Mouse (Mus musculus): ENCODE measurements around the gene Foxn3. TPM values are rescaled to one million over a fixed set of nuclear protein-coding genes. Genes with fewer than 3 reads are reported as not detected.

Foxn3 gene
- polyA plus RNA-seq, 1 experiment from 2014 or later: 63.5 TPM

DNA sequence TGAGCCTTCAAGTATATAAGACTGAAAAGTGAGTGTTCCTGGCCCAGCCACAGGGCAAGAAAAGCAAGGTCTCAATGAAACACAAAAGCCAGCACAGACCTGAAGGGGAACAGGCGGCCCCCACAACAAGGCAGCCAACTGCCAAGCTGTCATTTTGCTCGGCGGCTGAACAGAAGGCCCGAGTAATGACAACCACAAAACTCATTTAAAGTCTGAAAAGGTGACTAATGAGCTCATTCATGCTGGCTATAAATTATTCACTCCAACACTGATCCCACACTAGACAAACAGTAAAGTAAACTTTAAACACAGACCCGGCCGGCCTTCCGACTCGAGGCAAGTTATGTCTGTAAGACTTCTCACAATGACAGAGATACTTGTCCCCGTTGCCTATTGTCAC lies 157.1 kb downstream of the Foxn3 start:
- no peaks in the 10 kb centered on the region for H3K27me3 ChIP-seq
- H3K27ac ChIP-seq: peak overlapping the region; percentile 32; the same call in 1 of the 2 replicates
- peaks cover 16% of the 10 kb centered on the region for H3K4me1 ChIP-seq
- H3K4me2 ChIP-seq: peak overlapping the region; percentile 46; the same call in 1 of the 2 replicates
- no peaks in the 10 kb centered on the region for H3K9me3 ChIP-seq
- no peak overlapping the region for H3K4me3 ChIP-seq
- H3K9ac ChIP-seq: no peak overlapping the region
- no peaks in the 10 kb centered on the region for H3K36me3 ChIP-seq
- WGBS: 15% methylated on average over 9 of the region's 9 CpGs
- ATAC-seq (ENCODE audit: borderline replicate concordance, extremely low read depth, low FRiP score, low TSS enrichment): no peak

DNA sequence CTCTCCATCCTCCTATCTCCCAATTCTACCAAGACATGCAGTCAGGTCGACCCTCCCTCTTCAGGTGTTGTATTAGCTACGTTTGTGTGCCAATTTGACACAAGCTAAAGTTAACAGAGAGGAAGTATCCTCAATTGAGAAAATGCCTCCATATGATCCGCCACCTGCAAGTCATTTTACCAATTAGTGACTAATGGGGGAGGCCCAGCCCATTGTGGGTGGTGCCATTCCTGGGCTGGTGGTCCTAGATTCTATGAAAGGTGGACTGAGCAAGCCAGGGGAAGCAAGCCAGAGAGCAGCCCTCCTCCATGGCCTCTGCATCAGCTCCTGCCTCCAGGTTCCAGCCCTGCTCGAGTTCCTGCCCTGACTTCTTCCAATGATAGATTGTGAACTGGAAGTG lies 158.0 kb downstream of the Foxn3 start:
- no peaks in the 10 kb centered on the region for H3K36me3 ChIP-seq
- WGBS: 79% methylated on average over 4 of the region's 4 CpGs
- ATAC-seq (ENCODE audit: borderline replicate concordance, extremely low read depth, low FRiP score, low TSS enrichment): no peak
- H3K9ac ChIP-seq: no peak overlapping the region
- H3K27ac ChIP-seq: no peak overlapping the region
- H3K4me2 ChIP-seq: no peak overlapping the region
- H3K4me1 ChIP-seq: peaks cover 16% of the 10 kb centered on the region
- no peaks in the 10 kb centered on the region for H3K9me3 ChIP-seq
- no peaks in the 10 kb centered on the region for H3K27me3 ChIP-seq
- no peak overlapping the region for H3K4me3 ChIP-seq

DNA sequence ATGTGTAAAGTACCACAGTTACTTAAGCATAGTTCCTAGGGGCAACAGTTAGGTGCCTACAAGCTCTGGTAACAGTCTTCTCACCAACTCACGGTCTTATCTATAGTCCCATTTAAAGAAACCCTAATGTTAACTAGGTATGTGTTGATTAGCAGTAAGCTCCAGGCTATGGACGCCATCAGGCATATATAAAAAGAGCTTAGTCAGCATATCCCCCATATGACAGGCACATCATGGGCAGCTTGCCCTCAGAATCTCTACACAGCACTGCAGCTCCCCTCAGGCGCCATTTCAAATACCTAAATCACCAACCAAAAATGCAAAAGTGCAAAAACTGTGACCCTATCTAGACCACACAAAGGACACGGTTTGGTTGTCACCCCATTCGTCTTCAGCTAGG lies 160.4 kb downstream of the Foxn3 start:
- Histone ChIP-seq H3K4me1 (peaks cover 16% of the 10 kb centered on the region), H3K4me3 (no peak overlapping the region), H3K9ac (no peak overlapping the region), H3K27ac (no peak overlapping the region), H3K27me3 (no peaks in the 10 kb centered on the region), H3K9me3 (no peaks in the 10 kb centered on the region), H3K36me3 (no peaks in the 10 kb centered on the region), H3K4me2 (no peak overlapping the region)
- no peak for ATAC-seq (ENCODE audit: borderline replicate concordance, extremely low read depth, low FRiP score, low TSS enrichment)
- WGBS: 91% methylated on average over 5 of the region's 5 CpGs

DNA sequence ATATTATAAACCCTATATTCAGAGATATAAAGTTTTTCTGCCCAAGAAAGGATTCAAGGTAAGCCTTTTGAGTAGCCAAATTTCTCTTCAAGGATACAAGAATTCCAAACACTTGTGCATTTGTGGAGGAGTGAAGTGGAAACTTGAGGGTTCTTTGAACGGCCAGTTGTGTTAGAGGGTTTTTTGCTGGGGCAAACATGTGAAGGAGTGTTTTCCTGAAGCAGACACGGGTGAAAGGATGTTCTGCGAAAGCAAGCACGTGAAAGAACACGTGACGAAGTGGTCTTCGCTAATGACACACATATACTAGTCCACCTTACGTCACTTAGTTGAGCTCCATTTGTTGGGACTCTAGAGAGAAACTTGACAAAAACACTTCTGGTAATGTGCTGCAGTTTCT lies 162.5 kb downstream of the Foxn3 start:
- Histone ChIP-seq H3K4me2 (no peak overlapping the region), H3K9me3 (no peaks in the 10 kb centered on the region), H3K27ac (no peak overlapping the region), H3K36me3 (no peaks in the 10 kb centered on the region), H3K4me1 (no peaks in the 10 kb centered on the region), H3K4me3 (no peak overlapping the region), H3K27me3 (no peaks in the 10 kb centered on the region), H3K9ac (no peak overlapping the region)
- no peak for ATAC-seq (ENCODE audit: borderline replicate concordance, extremely low read depth, low FRiP score, low TSS enrichment)
- 68% methylated on average over 8 of the region's 8 CpGs for WGBS

DNA sequence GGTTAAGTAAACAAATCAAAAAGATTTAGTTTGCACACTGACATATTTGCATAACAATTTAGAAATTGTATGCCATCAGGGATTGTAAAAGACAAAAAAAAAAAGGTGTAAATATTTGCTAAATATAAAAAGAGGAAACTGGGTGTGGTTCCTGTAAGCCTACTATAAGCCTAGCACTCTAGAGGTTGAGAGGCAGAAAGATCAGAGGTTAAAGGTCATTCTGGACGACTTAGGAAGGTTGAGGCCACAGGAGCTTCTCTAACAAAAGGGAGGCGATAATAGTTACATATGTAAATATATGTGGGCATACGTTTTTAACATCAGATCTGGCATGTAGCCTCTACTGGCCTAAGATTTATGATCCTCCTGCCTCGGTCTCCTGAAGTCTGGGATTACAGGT lies 163.8 kb downstream of the Foxn3 start:
- H3K9ac ChIP-seq: no peak overlapping the region
- H3K4me2 ChIP-seq: no peak overlapping the region
- no peaks in the 10 kb centered on the region for H3K36me3 ChIP-seq
- H3K4me3 ChIP-seq: no peak overlapping the region
- H3K27me3 ChIP-seq: no peaks in the 10 kb centered on the region
- H3K4me1 ChIP-seq: 0 out of 2 replicates have a peak, but pooled peaks cover under 1% of the 10 kb centered on the region
- WGBS: 61% methylated on average over 4 of the region's 4 CpGs
- no peaks in the 10 kb centered on the region for H3K9me3 ChIP-seq
- H3K27ac ChIP-seq: no peak overlapping the region
- no peak for ATAC-seq (ENCODE audit: borderline replicate concordance, extremely low read depth, low FRiP score, low TSS enrichment)

DNA sequence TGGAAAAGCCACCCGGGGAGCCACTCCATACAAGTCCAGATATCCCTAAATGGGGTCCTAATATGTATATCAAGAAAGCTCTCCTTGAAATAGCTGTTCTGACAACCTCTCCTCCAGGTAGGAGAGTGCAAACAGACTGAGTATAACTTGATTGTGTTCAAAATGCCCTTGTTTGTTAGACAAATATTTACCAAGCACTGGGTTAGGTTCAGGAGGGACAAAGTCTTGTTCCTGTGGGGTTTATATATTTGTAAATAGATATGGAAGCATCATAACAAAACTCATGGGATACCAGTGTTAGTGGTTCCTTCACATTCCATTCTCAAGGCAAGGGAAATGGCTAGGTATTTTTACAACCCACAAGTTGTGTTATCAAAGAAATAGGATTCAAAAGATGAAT lies 166.9 kb downstream of the Foxn3 start:
- no peaks in the 10 kb centered on the region for H3K9me3 ChIP-seq
- 89% methylated on average over 1 of the region's 1 CpGs for WGBS
- ATAC-seq (ENCODE audit: borderline replicate concordance, extremely low read depth, low FRiP score, low TSS enrichment): no peak
- no peaks in the 10 kb centered on the region for H3K27me3 ChIP-seq
- H3K27ac ChIP-seq: no peak overlapping the region
- peaks cover 11% of the 10 kb centered on the region for H3K4me1 ChIP-seq
- H3K4me3 ChIP-seq: no peak overlapping the region
- no peak overlapping the region for H3K9ac ChIP-seq
- no peak overlapping the region for H3K4me2 ChIP-seq
- H3K36me3 ChIP-seq: no peaks in the 10 kb centered on the region

DNA sequence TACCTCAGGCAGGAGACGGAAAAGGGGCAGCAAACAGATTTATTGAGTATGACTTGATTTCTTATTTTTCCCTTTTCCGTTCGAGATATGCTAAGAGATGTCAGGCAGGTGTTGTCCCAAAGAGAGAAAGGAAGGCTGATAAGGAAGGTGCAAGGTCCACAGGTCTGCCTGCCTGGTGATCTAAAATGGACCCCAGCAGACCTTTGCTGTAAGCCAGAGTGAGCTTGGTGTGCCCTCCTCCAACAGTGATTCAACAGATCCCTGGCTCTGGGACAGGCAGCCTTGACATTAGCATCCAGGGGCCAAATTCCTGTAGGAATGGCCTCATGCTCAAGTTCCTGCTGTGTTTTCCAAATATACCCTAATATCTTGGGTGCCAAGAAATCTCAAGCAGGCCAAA lies 168.3 kb downstream of the Foxn3 start:
- Histone ChIP-seq H3K4me2 (no peak overlapping the region), H3K4me1 (peaks cover 21% of the 10 kb centered on the region), H3K9me3 (no peaks in the 10 kb centered on the region), H3K27me3 (no peaks in the 10 kb centered on the region), H3K36me3 (no peaks in the 10 kb centered on the region), H3K27ac (no peak overlapping the region), H3K9ac (no peak overlapping the region), H3K4me3 (no peak overlapping the region)
- ATAC-seq (ENCODE audit: borderline replicate concordance, extremely low read depth, low FRiP score, low TSS enrichment): no peak
- 72% methylated on average over 3 of the region's 3 CpGs for WGBS

DNA sequence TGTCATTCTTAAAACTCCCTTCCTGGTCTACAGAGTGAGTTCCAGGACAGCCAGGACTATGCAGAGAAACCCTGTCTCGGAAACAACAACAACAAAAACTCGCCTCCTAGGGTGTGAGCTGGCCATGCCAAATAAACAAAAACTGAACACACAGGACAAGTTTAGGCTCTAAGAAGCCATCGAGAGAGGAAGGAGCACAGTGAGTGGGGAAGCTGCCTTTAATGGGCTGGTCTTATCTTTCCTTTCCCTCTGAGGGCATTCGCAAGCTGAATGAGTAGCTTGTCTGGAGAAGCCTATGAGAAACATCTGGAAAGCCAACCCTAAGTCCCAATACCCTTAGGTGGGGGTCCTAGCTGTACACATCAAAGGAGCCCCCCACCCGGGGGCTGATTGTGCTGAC lies 168.7 kb downstream of the Foxn3 start:
- no peak for ATAC-seq (ENCODE audit: borderline replicate concordance, extremely low read depth, low FRiP score, low TSS enrichment)
- H3K9me3 ChIP-seq: no peaks in the 10 kb centered on the region
- H3K36me3 ChIP-seq: no peaks in the 10 kb centered on the region
- no peaks in the 10 kb centered on the region for H3K27me3 ChIP-seq
- H3K4me1 ChIP-seq: peaks cover 21% of the 10 kb centered on the region
- H3K4me3 ChIP-seq: no peak overlapping the region
- no peak overlapping the region for H3K9ac ChIP-seq
- H3K27ac ChIP-seq: no peak overlapping the region
- no peak overlapping the region for H3K4me2 ChIP-seq
- WGBS: 52% methylated on average over 5 of the region's 5 CpGs

DNA sequence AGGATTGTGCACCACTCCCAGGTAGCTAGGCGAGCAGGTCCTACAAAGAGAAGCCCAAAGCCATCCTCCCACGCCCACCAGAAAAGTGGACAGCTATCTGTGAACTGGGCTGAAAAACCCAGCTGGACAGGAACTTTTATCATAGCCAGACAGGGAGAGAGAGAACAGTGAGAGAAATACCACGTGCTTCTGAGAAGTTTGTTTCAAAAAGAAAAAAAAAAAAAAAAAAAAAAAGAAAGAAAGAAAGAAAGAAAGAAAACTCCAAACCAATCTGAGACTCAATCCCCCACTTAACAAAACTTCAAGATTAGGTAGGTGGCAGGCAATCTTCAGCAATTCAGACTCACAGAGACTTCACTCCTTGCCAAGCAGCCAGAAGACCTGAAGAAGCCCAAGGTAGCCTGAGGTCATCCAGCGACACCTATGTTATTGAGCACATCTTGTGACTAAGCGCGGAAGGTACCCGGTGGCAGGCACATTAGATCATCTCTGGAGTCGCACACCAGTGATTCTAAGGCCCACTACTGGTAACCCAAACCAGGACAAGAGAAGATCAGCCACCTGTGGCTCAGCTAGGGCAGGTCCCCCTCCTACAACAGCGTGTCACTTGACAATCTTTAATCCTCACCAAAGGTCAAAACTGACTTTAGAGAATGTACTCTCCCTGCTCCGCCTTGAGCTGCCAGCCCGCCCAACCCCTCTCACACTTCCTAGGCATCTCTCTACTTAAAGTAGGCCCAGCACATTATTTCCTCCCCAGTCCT lies 169.3 kb downstream of the Foxn3 start:
- 45% methylated on average over 11 of the region's 11 CpGs for WGBS

DNA sequence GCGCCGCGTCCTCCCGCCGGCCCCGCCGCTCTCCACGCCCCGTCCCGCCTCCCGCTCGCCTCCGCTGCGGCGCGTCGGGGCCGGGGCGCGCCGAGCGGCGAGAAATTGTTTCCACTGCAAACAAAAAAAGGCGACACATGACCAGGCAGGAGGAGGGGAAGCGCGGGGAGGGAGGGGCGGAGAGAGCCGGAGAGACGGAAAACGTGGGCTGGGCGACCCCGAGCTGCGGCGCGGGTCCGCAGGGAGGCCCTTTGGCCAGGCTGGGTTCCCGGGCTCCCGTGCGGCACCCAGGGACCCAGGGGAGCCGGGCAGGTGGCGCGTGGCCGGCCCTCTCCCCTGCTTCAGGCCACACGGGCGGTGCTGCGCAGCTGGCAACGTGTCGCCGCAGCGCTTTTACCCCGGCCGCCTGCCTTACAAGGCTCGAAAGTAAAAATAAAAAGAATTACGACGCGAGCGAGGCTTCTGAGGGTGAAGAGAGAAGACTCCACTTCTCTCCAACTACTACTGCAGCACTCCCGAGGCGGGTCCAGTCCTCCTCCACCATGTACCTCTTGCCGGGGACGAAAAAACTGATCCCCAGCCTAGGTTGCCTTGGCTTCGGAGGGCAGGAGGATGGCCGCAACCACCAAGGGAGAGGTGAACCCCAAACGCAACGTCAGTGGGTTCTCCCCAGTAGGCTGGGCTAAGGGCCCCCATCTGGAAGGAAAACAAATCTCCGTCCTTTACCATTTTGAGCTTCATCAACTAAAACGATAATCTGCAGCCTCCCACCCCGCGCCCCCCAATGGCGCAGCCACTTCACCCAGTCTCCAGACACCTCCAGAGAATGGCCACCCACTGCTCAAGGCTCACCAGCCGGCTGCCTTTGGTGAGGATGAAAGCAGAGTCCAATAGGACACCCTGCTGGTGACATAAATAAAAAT lies 170.2 kb downstream of the Foxn3 start:
- Histone ChIP-seq H3K4me1 (peaks cover 21% of the 10 kb centered on the region), H3K4me3 (peak overlapping the region; percentile 90), H3K27ac (peak overlapping the region; percentile 91), H3K9ac (peak overlapping the region; percentile 72), H3K4me2 (peak overlapping the region; percentile 79), H3K27me3 (no peaks in the 10 kb centered on the region), H3K9me3 (no peaks in the 10 kb centered on the region), H3K36me3 (peaks cover 7% of the 10 kb centered on the region)
- peak; percentile 83 for ATAC-seq (ENCODE audit: borderline replicate concordance, extremely low read depth, low FRiP score, low TSS enrichment)
- under 1% methylated on average over 48 of the region's 71 CpGs for WGBS

More for the DNA sequence above, 169.3 kb downstream of the Foxn3 start:
- H3K4me1 ChIP-seq: peaks cover 21% of the 10 kb centered on the region
- H3K27me3 ChIP-seq: no peaks in the 10 kb centered on the region
- H3K9me3 ChIP-seq: no peaks in the 10 kb centered on the region
- no peak for ATAC-seq (ENCODE audit: borderline replicate concordance, extremely low read depth, low FRiP score, low TSS enrichment)
- H3K36me3 ChIP-seq: no peaks in the 10 kb centered on the region
- no peak overlapping the region for H3K9ac ChIP-seq
- peak overlapping the region; percentile 79 for H3K4me2 ChIP-seq
- H3K4me3 ChIP-seq: peak overlapping the region; percentile 90
- H3K27ac ChIP-seq: 0 out of 2 replicates have a peak overlapping the region, but pooled peaks have one; percentile 91

DNA sequence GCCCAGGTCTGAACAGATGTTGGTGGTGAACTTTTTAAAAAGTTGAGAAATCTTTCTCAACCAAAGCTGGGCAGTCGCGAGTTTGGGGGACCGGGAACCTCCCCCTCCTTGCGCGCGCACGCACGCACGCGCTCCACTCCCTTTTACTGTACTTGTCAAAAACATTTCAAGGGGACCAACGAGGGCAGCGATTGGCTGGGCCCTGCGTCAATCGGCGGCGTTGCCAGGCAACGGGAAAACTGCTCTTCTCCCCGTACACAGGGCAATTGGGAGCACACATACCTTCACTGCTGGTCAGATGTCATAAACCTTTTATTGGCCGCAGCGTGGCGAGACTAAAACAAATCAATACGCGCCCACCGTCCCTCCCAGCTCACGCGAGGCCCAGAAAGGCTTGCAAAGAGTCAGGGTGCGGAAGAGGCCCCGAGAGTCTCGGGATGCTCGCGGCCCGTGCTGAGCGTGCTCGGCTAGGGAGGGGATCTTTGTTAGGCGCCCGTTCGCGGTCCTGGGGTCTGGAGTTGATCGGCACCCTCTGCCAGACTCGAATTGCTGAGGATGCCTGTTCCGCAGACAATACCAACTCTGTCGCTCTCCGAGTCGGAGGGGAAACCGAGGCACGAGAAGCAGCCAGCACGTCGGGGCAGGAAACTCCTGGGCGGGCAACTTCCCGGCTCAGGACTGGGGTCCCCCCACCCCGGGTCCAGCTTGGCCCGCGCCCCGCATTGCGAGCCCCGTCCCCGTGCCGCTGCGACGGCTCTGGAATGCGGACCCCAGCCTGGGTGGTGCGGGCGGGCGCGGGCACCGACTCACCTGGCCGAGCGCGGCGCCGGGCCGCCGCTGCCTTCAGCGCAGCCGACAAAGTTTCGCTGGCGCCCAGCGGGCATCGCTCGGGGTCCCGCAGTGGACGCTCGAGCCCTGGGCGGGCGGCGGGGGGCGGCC lies 171.2 kb downstream of the Foxn3 start:
- Histone ChIP-seq H3K9me3 (no peaks in the 10 kb centered on the region), H3K36me3 (peaks cover 13% of the 10 kb centered on the region), H3K27me3 (no peaks in the 10 kb centered on the region), H3K4me1 (peaks cover 21% of the 10 kb centered on the region), H3K9ac (peak overlapping the region; percentile 72), H3K4me2 (peak overlapping the region; percentile 79), H3K4me3 (peak overlapping the region; percentile 90), H3K27ac (peak overlapping the region; percentile 91)
- peak; percentile 91 for ATAC-seq (ENCODE audit: borderline replicate concordance, extremely low read depth, low FRiP score, low TSS enrichment)
- WGBS: under 1% methylated on average over 73 of the region's 87 CpGs

Measured in lung, embryonic 15.5 days (tissue).